Mouse (Mus musculus) heart, postnatal 0 days (tissue): ENCODE results near the gene Sox8. TPM values are rescaled to one million over a fixed set of nuclear protein-coding genes. Genes with fewer than 3 reads are reported as not detected.

Experiments
- ATAC-seq: fragments of 200-750 bp; cut with Nextera tagmentation; 2 replicates; pipeline ENCODE4 v1.8.0; 2017; ENCODE audit warnings: low read depth, moderate number of reproducible peaks, moderate library complexity; ENCODE audit not compliant: insufficient read depth
- DNase-seq: peaks from one replicate; pipeline ENCODE4 v3.0.0-alpha.2; 2016; ENCODE audit warnings: low spot score
- H3K27ac ChIP-seq: fragments of 300-500 bp; sonication (generic); 2 replicates; pipeline ENCODE4 v1.5.1; 2014; ENCODE audit warnings: low read depth, mild to moderate bottlenecking
- H3K27me3 ChIP-seq: fragments of 300-500 bp; sonication (generic); 2 replicates; pipeline ENCODE4 v1.6.1; 2014; ENCODE audit warnings: low read length, mixed read lengths; ENCODE audit not compliant: control insufficient read depth, insufficient read depth
- H3K36me3 ChIP-seq: fragments of 300-500 bp; sonication (generic); replicated peaks from 2 replicates; pipeline ENCODE4 v1.6.1; 2014; ENCODE audit warnings: low read length, mixed read lengths; ENCODE audit not compliant: control insufficient read depth, insufficient read depth
- H3K4me1 ChIP-seq: fragments of 300-500 bp; sonication (generic); 2 replicates; pipeline ENCODE4 v1.6.1; 2014; ENCODE audit warnings: antibody characterized with exemption; ENCODE audit not compliant: control insufficient read depth, insufficient read depth
- H3K4me2 ChIP-seq: fragments of 300-500 bp; sonication (generic); 2 replicates; pipeline ENCODE4 v1.6.1; 2014; ENCODE audit warnings: low read depth, mild to moderate bottlenecking, low read length, moderate library complexity
- H3K4me3 ChIP-seq: fragments of 300-500 bp; sonication (generic); 2 replicates; pipeline ENCODE4 v1.5.1; 2014; ENCODE audit warnings: low read depth, low read length
- H3K9ac ChIP-seq: fragments of 300-500 bp; sonication (generic); replicated peaks from 2 replicates; pipeline ENCODE4 v1.6.1; 2014; ENCODE audit warnings: low read depth, low read length, mixed read lengths
- H3K9me3 ChIP-seq: fragments of 300-500 bp; sonication (generic); replicated peaks from 2 replicates; pipeline ENCODE4 v1.6.1; 2016; ENCODE audit warnings: low read length; ENCODE audit not compliant: control insufficient read depth
- CTCF ChIP-seq: IDR thresholded peaks from 2 replicates; pipeline ENCODE4 v1.5.1; 2016; ENCODE audit warnings: antibody characterized with exemption, control low read depth, low read depth
- EP300 ChIP-seq: IDR thresholded peaks from 2 replicates; pipeline ENCODE4 v1.6.1; 2016; ENCODE audit warnings: antibody characterized with exemption, low read depth
- WGBS: fragments of 180-500 bp; shearing (Covaris S2); extraction: QIAGEN DNeasy Blood & Tissue Kit; methylation state at CpG from one replicate; pipeline ENCODE4 v1.1.7; 2014; 5-methylcytosine and 5-hydroxymethylcytosine counted together
- polyA plus RNA-seq: library from polyadenylated mRNA; unstranded; fragments of >200 nt; fragmentation: Nextera tagmentation; extraction: Ambion mirVana; gene quantifications from 2 replicates; pipeline ENCODE4 v1.2.1, GENCODE M21; 2015
- total RNA-seq: library from RNA; depleted of rRNA; stranded (reverse); fragments of >200 nt; gene quantifications from 2 replicates; pipeline ENCODE4 v1.2.3, GENCODE M21; 2014; ENCODE audit warnings: low replicate concordance; rRNA removed

Sox8 gene
- total and polyA plus RNA-seq, 2 experiments from 2014 or later, result 0.11 TPM; not detected in 1

DNA sequence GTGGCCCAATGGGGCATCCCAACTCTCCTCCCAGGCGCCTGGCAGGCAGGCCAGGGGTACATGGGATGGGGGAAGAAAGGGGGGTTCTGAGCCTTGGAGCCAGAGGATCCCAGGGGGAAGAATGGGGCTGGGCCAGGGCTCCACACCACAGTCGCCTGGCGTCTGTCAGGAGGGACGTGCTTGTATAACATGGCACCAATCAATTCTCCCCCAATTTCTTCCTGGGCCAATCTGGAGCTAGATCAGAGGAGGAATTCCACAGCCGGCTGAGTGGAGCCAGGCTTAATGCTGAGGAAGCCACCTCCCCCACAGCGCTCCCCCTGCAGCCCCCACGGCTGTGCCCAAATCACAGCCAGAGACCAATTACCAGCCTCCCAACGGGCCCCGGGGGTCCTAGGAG, 50.0 kb downstream of the Sox8 start:
- WGBS, result 37% methylated on average over 9 of the region's 9 CpGs
- no peak for ATAC-seq
- Histone ChIP-seq H3K9me3 (no peaks in the 10 kb centered on the region), H3K4me1 (no peaks in the 10 kb centered on the region), H3K4me3 (no peak overlapping the region), H3K27ac (no peak overlapping the region), H3K4me2 (no peak overlapping the region), H3K9ac (no peak overlapping the region), H3K36me3 (no peaks in the 10 kb centered on the region), H3K27me3 (no peaks in the 10 kb centered on the region)
- no peak for TF ChIP-seq CTCF
- no peak for TF ChIP-seq EP300
- no peak for DNase-seq

DNA sequence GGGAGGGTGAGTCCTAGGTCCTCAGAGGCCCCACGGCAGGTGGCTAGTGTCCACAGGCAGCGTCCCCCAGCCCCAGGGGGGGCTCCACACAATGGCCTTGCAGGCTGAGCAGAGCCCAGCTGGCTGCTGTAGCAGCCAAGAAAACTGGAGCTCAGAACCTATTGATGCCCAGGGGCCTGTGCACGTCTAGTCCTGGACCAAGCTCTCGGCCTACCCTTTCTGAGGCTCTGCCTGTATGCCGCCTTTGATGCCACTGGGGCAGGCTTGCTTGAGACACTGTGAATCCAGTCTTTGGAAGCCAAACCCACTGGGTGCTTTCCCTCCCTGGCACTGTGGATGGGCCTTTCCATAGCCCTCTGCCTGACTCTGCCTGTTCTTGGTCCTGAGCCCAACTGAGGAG, 51.0 kb downstream of the Sox8 start:
- DNase-seq (no peak), ATAC-seq (no peak)
- Histone ChIP-seq H3K36me3 (no peaks in the 10 kb centered on the region), H3K27me3 (no peaks in the 10 kb centered on the region), H3K9me3 (no peaks in the 10 kb centered on the region), H3K9ac (no peak overlapping the region), H3K27ac (no peak overlapping the region), H3K4me3 (no peak overlapping the region), H3K4me2 (no peak overlapping the region), H3K4me1 (no peaks in the 10 kb centered on the region)
- TF ChIP-seq CTCF (no peak), EP300 (no peak)
- WGBS, result 76% methylated on average over 5 of the region's 5 CpGs

DNA sequence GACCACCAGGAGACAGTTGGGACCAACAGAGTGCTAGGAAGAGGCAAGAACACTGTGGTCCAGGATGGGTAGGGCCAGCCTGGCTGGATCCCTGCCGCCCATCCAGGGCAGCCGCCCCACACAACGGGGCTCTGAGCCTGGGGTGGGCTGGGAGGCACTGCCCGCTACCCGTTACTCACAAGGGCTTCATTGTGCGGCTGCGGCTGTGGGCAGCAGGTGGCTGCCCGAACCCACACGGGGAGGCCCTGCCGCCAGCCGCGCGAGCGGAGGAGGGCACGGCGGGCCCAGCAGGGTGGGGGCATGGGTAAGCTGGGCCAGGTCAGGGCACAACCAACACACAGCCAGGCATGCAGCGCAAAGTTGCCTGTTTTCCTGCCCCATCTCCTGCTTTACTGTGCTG, 52.3 kb downstream of the Sox8 start:
- Histone ChIP-seq H3K9ac (no peak overlapping the region), H3K4me1 (no peaks in the 10 kb centered on the region), H3K27ac (no peak overlapping the region), H3K27me3 (no peaks in the 10 kb centered on the region), H3K4me3 (no peak overlapping the region), H3K9me3 (no peaks in the 10 kb centered on the region), H3K36me3 (no peaks in the 10 kb centered on the region), H3K4me2 (no peak overlapping the region)
- no peak for ATAC-seq
- 88% methylated on average over 17 of the region's 17 CpGs for WGBS
- no peak for TF ChIP-seq CTCF
- TF ChIP-seq EP300, result no peak
- DNase-seq, result no peak

DNA sequence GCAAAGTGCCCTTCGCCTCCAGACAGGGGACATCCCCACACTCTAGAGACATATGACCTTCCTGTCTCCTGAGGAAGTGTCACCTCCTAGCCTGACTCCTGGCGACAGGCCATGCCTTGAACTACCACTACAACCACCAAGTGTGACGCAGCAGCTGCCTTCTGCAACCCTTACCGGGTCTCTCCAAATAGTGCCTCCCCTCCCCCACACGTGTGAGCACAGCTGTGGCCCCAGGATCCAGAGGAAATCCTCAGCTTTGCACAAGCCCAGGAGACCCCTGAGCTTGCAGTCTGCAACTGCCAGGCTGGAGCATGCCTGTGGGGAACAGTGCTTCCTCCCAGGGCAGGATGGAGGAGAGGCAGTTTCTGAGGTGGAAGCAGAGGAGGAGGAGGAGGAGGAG, 54.2 kb downstream of the Sox8 start:
- Histone ChIP-seq H3K4me2 (no peak overlapping the region), H3K9me3 (no peaks in the 10 kb centered on the region), H3K4me3 (no peak overlapping the region), H3K27ac (no peak overlapping the region), H3K36me3 (no peaks in the 10 kb centered on the region), H3K4me1 (no peaks in the 10 kb centered on the region), H3K27me3 (no peaks in the 10 kb centered on the region), H3K9ac (no peak overlapping the region)
- no peak for TF ChIP-seq CTCF
- TF ChIP-seq EP300, result no peak
- no peak for ATAC-seq
- no peak for DNase-seq
- WGBS, result 18% methylated on average over 5 of the region's 5 CpGs

Other genes starting within 250 kb of the Sox8 start
- gene Tpsab1, start 225.1 kb downstream of the Sox8 start, total RNA-seq, result 0.23 and 5.3 TPM in 2 replicates
- 0.80 and 1.2 TPM in 2 replicates for gene Tpsab1, start 225.1 kb downstream of the Sox8 start, polyA plus RNA-seq
- 15.2 and 28.1 TPM in 2 replicates for gene Tpsb2, start 204.4 kb downstream of the Sox8 start, total RNA-seq
- 26.2 and 35.5 TPM in 2 replicates for gene Tpsb2, start 204.4 kb downstream of the Sox8 start, polyA plus RNA-seq
- not detected in 2 replicates for gene Tpsg1, start 201.4 kb downstream of the Sox8 start, total RNA-seq
- 0.33 and 0.56 TPM in 2 replicates for gene Tpsg1, start 201.4 kb downstream of the Sox8 start, polyA plus RNA-seq
- 39.2 and 65.9 TPM in 2 replicates for gene Cacna1h, start 136.9 kb downstream of the Sox8 start, total RNA-seq
- gene Cacna1h, start 136.9 kb downstream of the Sox8 start, polyA plus RNA-seq, result 3.1 and 3.4 TPM in 2 replicates
- 1.3 TPM in 1 of 2 replicates, not detected in the other for gene Tekt4, start 116.1 kb downstream of the Sox8 start, total RNA-seq
- gene Tekt4, start 116.1 kb downstream of the Sox8 start, polyA plus RNA-seq, result 0.23 and 1.1 TPM in 2 replicates
- gene Sstr5, start 73.4 kb downstream of the Sox8 start, total RNA-seq, result 0.12 TPM in 1 of 2 replicates, not detected in the other
- not detected in 2 replicates for gene Sstr5, start 73.4 kb downstream of the Sox8 start, polyA plus RNA-seq
- gene Lmf1, start 8.4 kb upstream of the Sox8 start, total RNA-seq, result 44.9 and 52.8 TPM in 2 replicates
- 30.6 and 34.3 TPM in 2 replicates for gene Lmf1, start 8.4 kb upstream of the Sox8 start, polyA plus RNA-seq
- not detected in 2 replicates for gene Gng13, start 146.5 kb upstream of the Sox8 start, total RNA-seq
- 3.2 and 6.6 TPM in 2 replicates for gene Gng13, start 146.5 kb upstream of the Sox8 start, polyA plus RNA-seq
- gene Chtf18, start 156.7 kb upstream of the Sox8 start, total RNA-seq, result 9.1 and 10.8 TPM in 2 replicates
- gene Chtf18, start 156.7 kb upstream of the Sox8 start, polyA plus RNA-seq, result 3.9 and 4.1 TPM in 2 replicates
- gene Rpusd1, start 157.0 kb upstream of the Sox8 start, total RNA-seq, result 3.2 and 4.9 TPM in 2 replicates
- 9.3 and 9.5 TPM in 2 replicates for gene Rpusd1, start 157.0 kb upstream of the Sox8 start, polyA plus RNA-seq
- not detected in 2 replicates for gene Mslnl, start 165.4 kb upstream of the Sox8 start, total RNA-seq
- not detected in 2 replicates for gene Mslnl, start 165.4 kb upstream of the Sox8 start, polyA plus RNA-seq
- gene Msln, start 183.7 kb upstream of the Sox8 start, total RNA-seq, result 45.4 and 83.3 TPM in 2 replicates
- gene Msln, start 183.7 kb upstream of the Sox8 start, polyA plus RNA-seq, result 58.5 and 60.3 TPM in 2 replicates
- gene Narfl, start 203.1 kb upstream of the Sox8 start, total RNA-seq, result 36.8 and 86.7 TPM in 2 replicates
- gene Narfl, start 203.1 kb upstream of the Sox8 start, polyA plus RNA-seq, result 45.1 and 47.7 TPM in 2 replicates
- 50.3 and 59.4 TPM in 2 replicates for gene Haghl, start 215.0 kb upstream of the Sox8 start, total RNA-seq
- 46.1 and 47.7 TPM in 2 replicates for gene Haghl, start 215.0 kb upstream of the Sox8 start, polyA plus RNA-seq
- gene Ccdc78, start 215.9 kb upstream of the Sox8 start, total RNA-seq, result not detected in 2 replicates
- 0.12 and 0.55 TPM in 2 replicates for gene Ccdc78, start 215.9 kb upstream of the Sox8 start, polyA plus RNA-seq
- 32.0 and 32.5 TPM in 2 replicates for gene Fam173a, start 222.2 kb upstream of the Sox8 start, total RNA-seq
- 55.6 and 63.1 TPM in 2 replicates for gene Fam173a, start 222.2 kb upstream of the Sox8 start, polyA plus RNA-seq
- not detected in 2 replicates for gene AC134908.4, start 225.0 kb upstream of the Sox8 start, total RNA-seq
- gene AC134908.4, start 225.0 kb upstream of the Sox8 start, polyA plus RNA-seq, result 0.66 TPM in 1 of 2 replicates, not detected in the other
- gene Metrn, start 226.4 kb upstream of the Sox8 start, total RNA-seq, result 38.5 and 75.3 TPM in 2 replicates
- 18.2 and 21.0 TPM in 2 replicates for gene Metrn, start 226.4 kb upstream of the Sox8 start, polyA plus RNA-seq
- gene Fbxl16, start 238.4 kb upstream of the Sox8 start, total RNA-seq, result 2.1 TPM in 1 of 2 replicates, not detected in the other
- 0.25 and 0.48 TPM in 2 replicates for gene Fbxl16, start 238.4 kb upstream of the Sox8 start, polyA plus RNA-seq